Mouse (Mus musculus) lung, postnatal 0 days (tissue): ENCODE results near the gene Dock2. TPM values are rescaled to one million over a fixed set of nuclear protein-coding genes. Genes with fewer than 3 reads are reported as not detected.

ENCODE experiments used
- ATAC-seq: fragments of 200-750 bp; cut with Nextera tagmentation; 2 replicates; pipeline ENCODE4 v1.8.0; 2017; ENCODE audit warnings: moderate library complexity
- DNase-seq: peaks from one replicate; pipeline ENCODE4 v3.0.0-alpha.2; 2016; ENCODE audit warnings: low spot score
- H3K27ac ChIP-seq: fragments of 300-500 bp; sonication (generic); 2 replicates; pipeline ENCODE4 v1.5.1; 2014; ENCODE audit warnings: antibody characterized with exemption, mild to moderate bottlenecking, low read length, mixed read lengths
- H3K27me3 ChIP-seq: fragments of 300-500 bp; sonication (generic); replicated peaks from 2 replicates; pipeline ENCODE4 v1.6.1; 2014; ENCODE audit warnings: low read length, mixed read lengths; ENCODE audit not compliant: insufficient read depth
- H3K36me3 ChIP-seq: fragments of 300-500 bp; sonication (generic); 2 replicates; pipeline ENCODE4 v1.6.1; 2014; ENCODE audit warnings: low read length, mixed read lengths; ENCODE audit not compliant: insufficient read depth
- H3K4me1 ChIP-seq: fragments of 300-500 bp; sonication (generic); 2 replicates; pipeline ENCODE4 v1.6.1; 2014; ENCODE audit warnings: antibody characterized with exemption, low read depth, low read length, mixed read lengths; ENCODE audit not compliant: insufficient read depth
- H3K4me2 ChIP-seq: fragments of 300-500 bp; sonication (generic); replicated peaks from 2 replicates; pipeline ENCODE4 v1.6.1; 2014; ENCODE audit warnings: low read depth, mild to moderate bottlenecking, low read length, moderate library complexity, mixed read lengths
- H3K4me3 ChIP-seq: fragments of 300-500 bp; sonication (generic); 2 replicates; pipeline ENCODE4 v1.5.1; 2014; ENCODE audit warnings: low read depth, low read length
- H3K9ac ChIP-seq: fragments of 300-500 bp; sonication (generic); replicated peaks from 2 replicates; pipeline ENCODE4 v1.6.1; 2014; ENCODE audit warnings: low read depth, mild to moderate bottlenecking
- H3K9me3 ChIP-seq: fragments of 300-500 bp; sonication (generic); 2 replicates; pipeline ENCODE4 v1.6.1; 2016; ENCODE audit warnings: low read length, mixed read lengths
- CTCF ChIP-seq: IDR thresholded peaks from 2 replicates; pipeline ENCODE4 v1.5.1; 2016; ENCODE audit warnings: antibody characterized with exemption, mild to moderate bottlenecking
- EP300 ChIP-seq: IDR thresholded peaks from 2 replicates; pipeline ENCODE4 v1.6.1; 2016; ENCODE audit warnings: antibody characterized with exemption, mild to moderate bottlenecking, control low read depth
- WGBS: fragments of 180-500 bp; shearing (Covaris S2); extraction: QIAGEN DNeasy Blood & Tissue Kit; methylation state at CpG from one replicate; pipeline ENCODE4 v1.1.7; 2014; 5-methylcytosine and 5-hydroxymethylcytosine counted together
- polyA plus RNA-seq: library from polyadenylated mRNA; unstranded; fragments of >200 nt; fragmentation: Nextera tagmentation; extraction: Ambion mirVana; gene quantifications from 2 replicates; pipeline ENCODE4 v1.2.1, GENCODE M21; 2015

Gene Dock2
- polyA plus RNA-seq, 1 experiment from 2014 or later = 1.8 TPM

DNA sequence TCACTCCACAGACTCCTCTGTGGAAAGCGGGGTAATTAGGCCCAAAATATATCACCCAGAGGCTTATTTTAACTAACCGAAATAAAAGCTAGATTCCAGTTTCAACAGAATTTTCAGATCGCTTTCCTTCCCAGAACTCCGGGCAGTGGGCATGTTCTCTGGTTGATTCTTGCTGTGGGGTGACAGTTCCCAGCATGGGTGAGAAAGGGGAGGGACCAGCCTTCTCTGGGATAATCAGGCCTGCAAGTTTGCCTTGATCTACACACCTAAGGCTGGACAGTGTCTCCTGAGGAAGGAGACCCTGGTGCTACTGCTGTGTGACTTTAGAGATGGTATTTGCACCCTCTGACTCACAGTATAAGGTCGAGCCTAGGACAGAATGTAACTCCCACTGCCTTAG is 352.3 kb downstream of the Dock2 start:
- no peak overlapping the region for H3K9ac ChIP-seq
- no peaks in the 10 kb centered on the region for H3K9me3 ChIP-seq
- no peak overlapping the region for H3K4me2 ChIP-seq
- ATAC-seq (no peak), DNase-seq (no peak)
- H3K4me1 ChIP-seq = no peaks in the 10 kb centered on the region
- no peak overlapping the region for H3K27ac ChIP-seq
- H3K36me3 ChIP-seq = no peaks in the 10 kb centered on the region
- 42% methylated on average over 5 of the region's 5 CpGs for WGBS
- H3K27me3 ChIP-seq = no peaks in the 10 kb centered on the region
- no peak overlapping the region for H3K4me3 ChIP-seq
- TF ChIP-seq EP300 = no peak
- TF ChIP-seq CTCF = no peak

DNA sequence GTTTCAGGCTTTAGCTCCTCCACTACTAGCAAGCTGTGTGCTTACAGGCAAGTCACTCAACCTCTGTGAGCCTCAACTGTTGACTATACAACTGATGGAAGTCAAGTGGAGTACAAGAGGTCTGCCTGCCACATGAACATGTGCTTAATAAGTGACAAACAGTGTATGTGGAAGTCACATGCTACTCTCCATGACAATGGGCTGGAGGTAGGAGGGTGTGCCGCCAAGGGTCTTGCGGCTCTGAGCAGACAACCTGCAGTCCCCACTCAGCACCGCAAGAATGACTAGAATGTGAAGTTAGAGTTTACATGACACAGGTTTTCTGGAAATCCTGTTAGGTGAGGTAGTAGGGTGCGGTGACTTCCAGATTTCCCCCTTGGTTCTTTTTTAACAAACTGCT is 352.8 kb downstream of the Dock2 start:
- no peak for TF ChIP-seq EP300
- no peak for TF ChIP-seq CTCF
- ATAC-seq (no peak), DNase-seq (no peak)
- Histone ChIP-seq H3K27ac (no peak overlapping the region), H3K4me1 (no peaks in the 10 kb centered on the region), H3K27me3 (no peaks in the 10 kb centered on the region), H3K4me3 (no peak overlapping the region), H3K36me3 (no peaks in the 10 kb centered on the region), H3K9me3 (no peaks in the 10 kb centered on the region), H3K9ac (no peak overlapping the region), H3K4me2 (no peak overlapping the region)
- WGBS = 47% methylated on average over 4 of the region's 4 CpGs

DNA sequence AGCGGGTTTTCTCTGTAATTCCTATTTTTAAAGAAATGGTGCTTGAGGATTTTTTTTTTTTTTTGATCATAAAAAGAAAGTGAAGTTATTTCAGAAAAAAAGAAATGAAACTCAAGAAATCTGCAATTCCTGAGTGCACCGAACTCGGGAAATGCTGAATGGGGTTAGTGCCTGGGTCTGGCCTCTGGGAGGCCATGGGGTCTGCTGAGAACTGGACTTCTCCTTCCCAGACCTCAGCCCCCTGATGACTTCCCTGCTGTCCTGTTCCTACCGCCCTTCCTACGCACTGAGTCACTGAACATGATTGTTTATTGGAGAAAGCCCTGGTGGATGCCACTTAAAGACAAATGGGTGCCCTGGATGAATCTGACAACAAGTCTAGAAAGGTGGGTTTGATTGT is 356.5 kb downstream of the Dock2 start:
- 76% methylated on average over 5 of the region's 5 CpGs for WGBS
- H3K9me3 ChIP-seq = no peaks in the 10 kb centered on the region
- DNase-seq (no peak), ATAC-seq (no peak)
- no peak for TF ChIP-seq CTCF
- no peak for TF ChIP-seq EP300
- no peak overlapping the region for H3K9ac ChIP-seq
- no peak overlapping the region for H3K27ac ChIP-seq
- H3K27me3 ChIP-seq = no peaks in the 10 kb centered on the region
- H3K4me2 ChIP-seq = no peak overlapping the region
- H3K36me3 ChIP-seq = no peaks in the 10 kb centered on the region
- no peaks in the 10 kb centered on the region for H3K4me1 ChIP-seq
- no peak overlapping the region for H3K4me3 ChIP-seq

DNA sequence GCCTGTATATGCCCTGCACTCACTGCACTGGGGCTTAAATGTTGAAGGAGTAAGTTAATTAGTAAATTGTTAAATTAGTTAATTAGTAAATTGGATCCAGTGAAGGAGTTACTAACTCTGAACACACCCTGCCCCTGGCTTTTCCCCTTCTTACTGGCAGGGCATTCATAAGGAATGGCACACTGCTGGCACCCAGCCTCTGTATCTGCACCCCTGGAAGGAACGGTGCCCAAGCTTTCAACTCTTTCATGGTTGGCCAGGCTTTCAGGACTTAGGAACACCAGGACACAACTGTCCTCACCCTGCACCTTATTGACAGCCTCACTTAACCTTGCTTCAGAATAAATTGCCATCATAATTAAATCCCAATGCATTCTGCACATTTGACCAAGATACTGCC is 359.1 kb downstream of the Dock2 start:
- WGBS = 93% methylated on average over 1 of the region's 1 CpGs
- Histone ChIP-seq H3K4me3 (no peak overlapping the region), H3K9me3 (no peaks in the 10 kb centered on the region), H3K36me3 (no peaks in the 10 kb centered on the region), H3K4me2 (no peak overlapping the region), H3K27ac (no peak overlapping the region), H3K9ac (no peak overlapping the region), H3K27me3 (no peaks in the 10 kb centered on the region), H3K4me1 (no peaks in the 10 kb centered on the region)
- TF ChIP-seq CTCF (no peak), EP300 (no peak)
- DNase-seq = no peak
- no peak for ATAC-seq

DNA sequence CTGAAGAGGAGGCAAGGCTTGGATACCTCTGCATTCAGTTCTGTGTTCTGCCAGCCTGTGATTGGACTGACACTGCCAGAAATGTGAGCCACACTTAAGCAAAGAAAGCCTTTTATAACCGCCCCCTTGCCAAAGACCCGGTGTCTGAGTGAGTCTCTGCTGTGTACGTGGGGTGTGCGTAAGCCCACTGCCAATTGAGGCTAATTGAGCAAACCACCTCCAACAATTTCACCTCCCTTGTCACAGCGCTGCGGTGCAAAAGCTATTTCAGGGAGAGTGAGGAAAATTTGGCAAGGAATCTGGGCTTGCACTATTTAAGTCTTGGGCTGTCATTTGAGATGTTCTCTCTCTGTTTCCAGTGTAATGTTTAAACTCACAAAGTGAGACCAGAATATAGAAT is 362.6 kb downstream of the Dock2 start:
- H3K9ac ChIP-seq = no peak overlapping the region
- no peaks in the 10 kb centered on the region for H3K4me1 ChIP-seq
- H3K27ac ChIP-seq = no peak overlapping the region
- no peak overlapping the region for H3K4me3 ChIP-seq
- ATAC-seq (no peak), DNase-seq (no peak)
- 67% methylated on average over 6 of the region's 6 CpGs for WGBS
- TF ChIP-seq CTCF (no peak), EP300 (no peak)
- H3K9me3 ChIP-seq = no peaks in the 10 kb centered on the region
- no peak overlapping the region for H3K4me2 ChIP-seq
- H3K36me3 ChIP-seq = no peaks in the 10 kb centered on the region
- H3K27me3 ChIP-seq = no peaks in the 10 kb centered on the region

DNA sequence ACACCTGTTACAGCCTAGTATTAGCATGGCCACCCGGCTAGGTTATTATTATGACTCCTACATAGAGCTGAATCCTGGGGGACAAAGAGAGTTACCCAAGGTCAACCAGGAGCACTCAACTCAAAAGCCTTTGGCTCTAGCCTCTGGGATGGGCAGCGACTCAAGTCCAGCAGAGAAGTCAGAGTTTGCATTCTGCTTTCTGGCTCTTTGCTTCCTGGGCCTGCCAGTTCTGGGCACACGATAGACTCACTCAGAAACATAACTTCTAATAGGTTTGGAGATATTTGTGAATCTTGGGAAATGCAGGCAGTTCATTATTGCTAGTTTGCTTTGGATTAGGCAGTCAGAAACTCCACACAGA is 367.1 kb downstream of the Dock2 start:
- no peak overlapping the region for H3K4me2 ChIP-seq
- H3K27ac ChIP-seq = no peak overlapping the region
- no peak overlapping the region for H3K4me3 ChIP-seq
- H3K36me3 ChIP-seq = no peaks in the 10 kb centered on the region
- TF ChIP-seq CTCF (no peak), EP300 (no peak)
- no peak for ATAC-seq
- H3K4me1 ChIP-seq = no peaks in the 10 kb centered on the region
- H3K9me3 ChIP-seq = no peaks in the 10 kb centered on the region
- WGBS = 61% methylated on average over 3 of the region's 3 CpGs
- no peaks in the 10 kb centered on the region for H3K27me3 ChIP-seq
- no peak overlapping the region for H3K9ac ChIP-seq
- DNase-seq = no peak

DNA sequence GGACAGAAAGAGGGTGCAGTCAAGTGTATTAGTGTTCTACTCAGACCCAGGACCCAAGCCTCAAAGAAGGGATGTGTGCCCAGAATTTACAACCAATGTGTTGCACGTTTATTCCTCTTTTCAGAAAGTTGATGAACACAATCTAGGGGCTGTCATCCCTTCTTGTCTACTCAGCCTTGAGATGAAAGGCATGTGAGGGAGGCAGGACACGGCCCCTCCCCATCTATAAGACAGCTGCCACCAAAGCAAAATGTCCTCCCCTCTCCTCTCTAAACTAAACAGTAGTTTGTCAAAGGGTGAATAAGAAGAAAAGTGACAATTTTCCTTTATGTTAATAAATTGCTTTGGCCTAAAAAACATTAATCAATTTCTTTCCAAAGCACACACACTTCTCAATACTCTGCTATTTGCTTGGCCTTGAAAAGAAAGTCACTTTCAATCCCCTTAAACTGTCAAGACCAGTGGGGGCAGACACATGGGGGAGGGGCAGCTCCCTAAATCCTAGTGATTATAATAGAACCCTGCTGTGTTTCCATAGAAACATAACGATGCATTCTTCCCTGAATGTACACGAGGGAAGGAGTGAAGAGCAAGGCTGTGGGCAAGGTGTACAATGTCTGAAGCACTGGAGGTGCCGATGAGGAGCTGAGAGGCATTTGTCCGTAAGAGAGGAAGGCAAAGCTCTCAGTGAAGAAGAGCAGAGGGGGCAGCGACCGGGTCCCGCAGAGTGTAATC is 367.6 kb downstream of the Dock2 start:
- WGBS = 37% methylated on average over 9 of the region's 9 CpGs
- no peaks in the 10 kb centered on the region for H3K9me3 ChIP-seq
- no peak overlapping the region for H3K9ac ChIP-seq
- no peak for DNase-seq
- no peak overlapping the region for H3K4me3 ChIP-seq
- no peaks in the 10 kb centered on the region for H3K4me1 ChIP-seq
- H3K27me3 ChIP-seq = no peaks in the 10 kb centered on the region
- H3K36me3 ChIP-seq = no peaks in the 10 kb centered on the region
- H3K4me2 ChIP-seq = no peak overlapping the region
- ATAC-seq = no peak
- TF ChIP-seq EP300 (no peak), CTCF (no peak)
- no peak overlapping the region for H3K27ac ChIP-seq
